Mouse (Mus musculus) hindbrain, embryonic 11.5 days (tissue): ENCODE results near the gene D10Wsu102e. TPM values are rescaled to one million over a fixed set of nuclear protein-coding genes. Genes with fewer than 3 reads are reported as not detected.

Source experiments
- ATAC-seq: fragments of 200-750 bp; cut with Nextera tagmentation; 2 replicates; pipeline ENCODE4 v1.8.0; 2017; ENCODE audit warnings: mild to moderate bottlenecking, moderate TSS enrichment, moderate library complexity; ENCODE audit not compliant: low FRiP score
- DNase-seq: peaks from one replicate; pipeline ENCODE4 v3.0.0-alpha.2; 2015; ENCODE audit warnings: low spot score
- H3K27ac ChIP-seq: fragments of 300-500 bp; sonication (generic); 2 replicates; pipeline ENCODE4 v1.5.1; 2014; ENCODE audit warnings: mild to moderate bottlenecking, low read depth, low read length
- H3K27me3 ChIP-seq: fragments of 300-500 bp; sonication (generic); 2 replicates; pipeline ENCODE4 v1.6.1; 2014; ENCODE audit warnings: mild to moderate bottlenecking, low read length, moderate library complexity, mixed read lengths; ENCODE audit not compliant: control insufficient read depth, insufficient read depth
- H3K36me3 ChIP-seq: fragments of 300-500 bp; sonication (generic); 2 replicates; pipeline ENCODE4 v1.6.1; 2014; ENCODE audit warnings: mild to moderate bottlenecking, low read length, moderate library complexity, mixed read lengths; ENCODE audit not compliant: control insufficient read depth, insufficient read depth
- H3K4me1 ChIP-seq: fragments of 300-500 bp; sonication (generic); replicated peaks from 2 replicates; pipeline ENCODE4 v1.6.1; 2014; ENCODE audit warnings: low read length, mixed read lengths; ENCODE audit not compliant: control insufficient read depth, insufficient read depth
- H3K4me2 ChIP-seq: fragments of 300-500 bp; sonication (generic); replicated peaks from 2 replicates; pipeline ENCODE4 v1.6.1; 2014; ENCODE audit warnings: mild to moderate bottlenecking, low read depth, low read length
- H3K4me3 ChIP-seq: fragments of 300-500 bp; sonication (generic); 2 replicates; pipeline ENCODE4 v1.5.1; 2014; ENCODE audit warnings: low read depth, low read length
- H3K9ac ChIP-seq: fragments of 300-500 bp; sonication (generic); 2 replicates; pipeline ENCODE4 v1.6.1; 2014; ENCODE audit warnings: low read depth, low read length
- H3K9me3 ChIP-seq: fragments of 300-500 bp; sonication (generic); 2 replicates; pipeline ENCODE4 v1.6.1; 2016; ENCODE audit warnings: low read length; ENCODE audit not compliant: control insufficient read depth
- WGBS: fragments of 180-500 bp; shearing (Covaris S2); extraction: QIAGEN DNeasy Blood & Tissue Kit; methylation state at CpG from one replicate; pipeline ENCODE4 v1.1.7; 2014; 5-methylcytosine and 5-hydroxymethylcytosine counted together
- polyA plus RNA-seq: library from polyadenylated mRNA; unstranded; fragments of >200 nt; fragmentation: Nextera tagmentation; extraction: Ambion mirVana; gene quantifications from 2 replicates; pipeline ENCODE4 v1.2.1, GENCODE M21; 2014

Gene D10Wsu102e
- polyA plus RNA-seq, 1 experiment from 2014 or later: 1.3 TPM

DNA sequence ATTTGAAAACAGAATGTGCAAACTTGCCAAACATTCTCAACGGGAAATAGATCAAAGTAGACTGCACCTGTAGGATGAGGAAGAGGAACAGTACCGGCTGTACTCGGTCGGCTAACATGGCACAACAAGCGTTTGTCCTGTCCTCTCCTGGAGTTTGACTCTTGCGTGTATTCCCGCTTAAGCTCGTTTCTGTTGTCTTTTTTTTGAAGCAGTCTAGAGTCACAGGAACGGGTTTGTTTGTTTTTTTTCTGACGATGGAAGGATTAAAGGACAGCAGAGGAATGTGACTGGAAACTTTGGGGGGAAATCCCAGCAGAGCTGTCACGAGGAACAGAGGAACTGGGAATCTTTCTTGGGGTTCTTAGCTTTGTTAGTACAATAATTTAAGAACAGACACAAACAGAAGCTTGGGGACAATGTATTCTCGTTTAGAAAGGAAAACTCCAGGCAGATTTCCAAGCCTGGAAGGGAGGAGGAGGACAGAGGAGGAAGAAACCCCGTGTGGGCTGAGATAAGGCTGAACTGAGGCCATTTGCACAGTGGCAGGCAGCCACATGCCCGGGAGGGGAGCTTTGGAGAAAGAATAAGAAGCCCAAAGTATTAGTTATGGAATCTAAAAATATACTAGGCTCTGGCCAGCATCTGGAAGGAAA is 6.2 kb upstream of the D10Wsu102e start:
- 66% methylated on average over 14 of the region's 14 CpGs for WGBS
- no peaks in the 10 kb centered on the region for H3K36me3 ChIP-seq
- H3K4me3 ChIP-seq: no peak overlapping the region

DNA sequence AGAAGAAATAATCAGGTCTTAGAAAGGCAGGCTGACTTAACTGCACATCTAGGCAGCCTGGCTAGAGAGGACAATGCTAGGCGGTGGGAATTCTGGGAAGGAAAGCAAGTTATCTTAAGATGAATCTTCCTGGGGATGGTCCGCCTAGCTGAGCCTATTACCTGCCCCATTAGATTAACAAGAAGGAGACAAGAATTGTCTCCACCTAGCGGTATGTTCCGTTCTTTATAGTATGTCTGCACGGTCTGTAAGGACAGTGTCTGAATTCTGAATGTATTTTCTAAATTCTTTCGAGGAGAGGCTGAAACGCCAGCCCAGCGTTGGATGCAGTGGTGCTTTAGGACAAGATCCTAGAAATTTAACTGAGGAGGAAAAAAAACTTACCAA is 5.7 kb upstream of the D10Wsu102e start:
- no peaks in the 10 kb centered on the region for H3K36me3 ChIP-seq
- no peak overlapping the region for H3K27ac ChIP-seq
- DNase-seq: peak; percentile 26
- WGBS: 71% methylated on average over 8 of the region's 8 CpGs
- H3K9ac ChIP-seq: no peak overlapping the region
- no peak overlapping the region for H3K4me2 ChIP-seq
- no peak for ATAC-seq
- H3K27me3 ChIP-seq: no peaks in the 10 kb centered on the region
- no peak overlapping the region for H3K4me3 ChIP-seq
- no peaks in the 10 kb centered on the region for H3K9me3 ChIP-seq
- H3K4me1 ChIP-seq: no peaks in the 10 kb centered on the region

More for the DNA sequence above, 6.2 kb upstream of the D10Wsu102e start:
- H3K27me3 ChIP-seq: no peaks in the 10 kb centered on the region
- no peak overlapping the region for H3K4me2 ChIP-seq
- H3K9me3 ChIP-seq: no peaks in the 10 kb centered on the region
- H3K4me1 ChIP-seq: no peaks in the 10 kb centered on the region
- no peak overlapping the region for H3K27ac ChIP-seq
- no peak overlapping the region for H3K9ac ChIP-seq
- ATAC-seq (no peak), DNase-seq (no peak)

DNA sequence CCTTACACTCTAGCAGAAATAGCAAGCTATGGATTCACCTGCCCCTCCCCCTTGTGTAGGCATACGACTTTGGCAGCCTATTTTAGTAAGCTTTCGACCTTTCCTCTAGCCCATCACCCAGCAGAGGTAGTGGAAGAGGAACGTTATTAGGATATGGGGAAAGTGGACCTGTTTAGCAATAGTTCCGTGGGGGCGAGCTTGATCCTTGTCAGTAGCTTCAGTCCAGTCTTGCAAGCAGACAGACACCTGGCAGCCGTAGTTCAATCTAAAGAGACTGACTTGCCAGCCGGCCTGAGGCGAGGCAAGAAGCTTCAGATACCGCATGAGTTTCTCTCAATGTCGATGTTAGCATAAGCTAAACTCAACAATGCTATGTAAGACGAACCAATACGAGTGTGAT is 3.6 kb upstream of the D10Wsu102e start:
- 82% methylated on average over 12 of the region's 12 CpGs for WGBS

GRCm38 (mm10) chr10:83359451-83359850 is 570 bp upstream of the D10Wsu102e start:
- no peaks in the 10 kb centered on the region for H3K36me3 ChIP-seq
- 85% methylated on average over 4 of the region's 4 CpGs for WGBS
- H3K9me3 ChIP-seq: no peaks in the 10 kb centered on the region
- H3K9ac ChIP-seq: 0 out of 2 replicates have a peak overlapping the region, but pooled peaks have one; percentile 25
- no peak for DNase-seq
- H3K4me1 ChIP-seq: peaks cover 5% of the 10 kb centered on the region; the same call in 1 of the 2 replicates
- ATAC-seq: no peak; the same call in 1 of the 2 replicates
- H3K27ac ChIP-seq: no peak overlapping the region
- peak overlapping the region; percentile 57 for H3K4me2 ChIP-seq
- no peaks in the 10 kb centered on the region for H3K27me3 ChIP-seq
- H3K4me3 ChIP-seq: peak overlapping the region; percentile 73

More for the DNA sequence above, 3.6 kb upstream of the D10Wsu102e start:
- Histone ChIP-seq H3K27me3 (no peaks in the 10 kb centered on the region), H3K27ac (no peak overlapping the region), H3K4me2 (no peak overlapping the region), H3K4me3 (no peak overlapping the region), H3K4me1 (peaks cover under 1% of the 10 kb centered on the region; the same call in 1 of the 2 replicates), H3K36me3 (no peaks in the 10 kb centered on the region), H3K9me3 (no peaks in the 10 kb centered on the region), H3K9ac (no peak overlapping the region)
- DNase-seq (no peak), ATAC-seq (no peak)

GRCm38 (mm10) chr10:83360356-83360755 is 335 bp downstream of the D10Wsu102e start:
- Histone ChIP-seq H3K9ac (peak overlapping the region; percentile 80), H3K27ac (no peak overlapping the region), H3K9me3 (no peaks in the 10 kb centered on the region), H3K4me3 (peak overlapping the region; percentile 73), H3K4me2 (peak overlapping the region; percentile 57), H3K36me3 (peaks cover 3% of the 10 kb centered on the region; the same call in 1 of the 2 replicates), H3K27me3 (no peaks in the 10 kb centered on the region), H3K4me1 (peaks cover 5% of the 10 kb centered on the region; the same call in 1 of the 2 replicates)
- DNase-seq: no peak
- peak; percentile 33; the same call in 1 of the 2 replicates for ATAC-seq
- WGBS: under 1% methylated on average over 40 of the region's 40 CpGs

- ATAC-seq: no peak
- WGBS: 59% methylated on average over 5 of the region's 5 CpGs
- no peak overlapping the region for H3K9ac ChIP-seq
Observed at GRCm38 (mm10) chr10:83361643-83362382, 1.8 kb downstream of the D10Wsu102e start.

GRCm38 (mm10) chr10:83363451-83363850 is 3.4 kb downstream of the D10Wsu102e start:
- DNase-seq (no peak), ATAC-seq (no peak)
- no peak overlapping the region for H3K9ac ChIP-seq
- H3K4me2 ChIP-seq: no peak overlapping the region
- H3K9me3 ChIP-seq: no peaks in the 10 kb centered on the region
- H3K27me3 ChIP-seq: no peaks in the 10 kb centered on the region
- H3K27ac ChIP-seq: no peak overlapping the region
- peaks cover 5% of the 10 kb centered on the region; the same call in 1 of the 2 replicates for H3K4me1 ChIP-seq
- H3K36me3 ChIP-seq: peaks cover 17% of the 10 kb centered on the region; the same call in 1 of the 2 replicates
- 97% methylated on average over 8 of the region's 8 CpGs for WGBS
- no peak overlapping the region for H3K4me3 ChIP-seq

More at GRCm38 (mm10) chr10:83361643-83362382, 1.8 kb downstream of the D10Wsu102e start:
- Histone ChIP-seq H3K4me3 (0 out of 2 replicates have a peak overlapping the region, but pooled peaks have one; percentile 2), H3K36me3 (peaks cover 12% of the 10 kb centered on the region; the same call in 1 of the 2 replicates), H3K27me3 (no peaks in the 10 kb centered on the region), H3K4me1 (peaks cover 5% of the 10 kb centered on the region; the same call in 1 of the 2 replicates), H3K4me2 (peak overlapping the region; percentile 57; the same call in 1 of the 2 replicates), H3K9me3 (no peaks in the 10 kb centered on the region), H3K27ac (no peak overlapping the region)
- peak; percentile 36 for DNase-seq

- H3K4me2 ChIP-seq: no peak overlapping the region
- no peaks in the 10 kb centered on the region for H3K9me3 ChIP-seq
- no peak overlapping the region for H3K9ac ChIP-seq
- no peak overlapping the region for H3K4me3 ChIP-seq
- 90% methylated on average over 5 of the region's 5 CpGs for WGBS
- DNase-seq (no peak), ATAC-seq (no peak)
- no peaks in the 10 kb centered on the region for H3K27me3 ChIP-seq
- no peak overlapping the region for H3K27ac ChIP-seq
- H3K4me1 ChIP-seq: no peaks in the 10 kb centered on the region
- peaks cover 17% of the 10 kb centered on the region; the same call in 1 of the 2 replicates for H3K36me3 ChIP-seq
Observed at GRCm38 (mm10) chr10:83368918-83369317, 8.9 kb downstream of the D10Wsu102e start.
